Mouse (Mus musculus) erythroblast, embryonic 14.5 days (primary cell): ENCODE results near the gene Naa25. TPM values are rescaled to one million over a fixed set of nuclear protein-coding genes. Genes with fewer than 3 reads are reported as not detected.

Experiments used
- H3K27me3 ChIP-seq: 2 replicates; pipeline ENCODE4 v1.6.1; 2012; ENCODE audit warnings: inconsistent platforms; ENCODE audit not compliant: control insufficient read depth
- H3K36me3 ChIP-seq: 2 replicates; pipeline ENCODE4 v1.6.1; 2012; ENCODE audit warnings: mild to moderate bottlenecking, inconsistent platforms; ENCODE audit not compliant: control insufficient read depth
- H3K4me1 ChIP-seq: 2 replicates; pipeline ENCODE4 v1.6.1; 2012; ENCODE audit warnings: inconsistent platforms; ENCODE audit not compliant: control insufficient read depth
- H3K4me3 ChIP-seq: replicated peaks from 2 replicates; pipeline ENCODE3; 2012; ENCODE audit warnings: moderate library complexity, mild to moderate bottlenecking, inconsistent platforms
- H3K9me3 ChIP-seq: 2 replicates; pipeline ENCODE4 v1.6.1; 2012; ENCODE audit warnings: low read length, inconsistent platforms, mixed read lengths; ENCODE audit not compliant: control insufficient read depth
- GATA1 ChIP-seq: IDR thresholded peaks from 2 replicates; pipeline ENCODE4 v1.6.1; 2012; ENCODE audit warnings: low read length, inconsistent platforms, mixed read lengths
- TAL1 ChIP-seq: IDR thresholded peaks from 3 replicates; pipeline ENCODE4 v1.6.1; 2012; ENCODE audit warnings: low read length, inconsistent platforms, mixed read lengths
- polyA plus RNA-seq: library from polyadenylated mRNA; stranded (reverse); fragments of >175 nt; gene quantifications from 2 replicates; pipeline ENCODE4 v1.2.3, GENCODE M21; 2012

Naa25 gene
- polyA plus RNA-seq, 1 experiment = 0.11 TPM

- H3K4me3 ChIP-seq = no peak overlapping the region
- H3K9me3 ChIP-seq = no peaks in the 10 kb centered on the region; the same call in 1 of the 2 replicates
- peaks cover 36% of the 10 kb centered on the region for H3K4me1 ChIP-seq
- H3K27me3 ChIP-seq = no peaks in the 10 kb centered on the region
- no peak for TF ChIP-seq GATA1
- TF ChIP-seq TAL1 = no peak
- H3K36me3 ChIP-seq = peaks cover 72% of the 10 kb centered on the region
Measured at GRCm38 (mm10) chr5:121448450-121448849, 50.7 kb downstream of the Naa25 start.

DNA sequence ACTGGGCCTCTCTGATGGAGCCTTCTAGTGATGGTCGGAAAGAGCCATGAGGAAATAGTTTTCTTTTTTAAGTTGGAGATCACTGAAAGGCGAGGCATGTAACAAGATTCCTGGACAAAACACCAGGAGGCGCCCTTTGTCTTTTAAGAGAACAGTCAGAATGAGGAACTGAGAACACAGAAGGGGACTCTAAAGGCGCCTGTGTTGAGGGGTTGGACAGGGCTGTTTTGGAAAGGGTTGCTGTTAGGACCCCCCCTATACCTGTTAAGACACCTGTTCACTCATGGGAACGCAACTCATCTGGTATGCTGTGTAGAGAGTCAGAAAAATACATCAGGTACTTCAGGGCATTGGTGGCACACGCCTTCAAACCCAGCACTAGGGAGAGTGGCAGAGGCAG, 52.2 kb downstream of the Naa25 start:
- Histone ChIP-seq H3K4me1 (peaks cover 49% of the 10 kb centered on the region), H3K36me3 (peaks cover 67% of the 10 kb centered on the region), H3K4me3 (no peak overlapping the region), H3K27me3 (no peaks in the 10 kb centered on the region), H3K9me3 (no peaks in the 10 kb centered on the region; the same call in 1 of the 2 replicates)
- TF ChIP-seq TAL1 (no peak), GATA1 (no peak)

- H3K9me3 ChIP-seq = no peaks in the 10 kb centered on the region; the same call in 1 of the 2 replicates
- TF ChIP-seq GATA1 (no peak), TAL1 (no peak)
- peaks cover 52% of the 10 kb centered on the region for H3K4me1 ChIP-seq
- H3K36me3 ChIP-seq = peaks cover 62% of the 10 kb centered on the region
- peak overlapping the region; percentile 0 for H3K4me3 ChIP-seq
- H3K27me3 ChIP-seq = no peaks in the 10 kb centered on the region
Measured at GRCm38 (mm10) chr5:121450476-121450875, 52.7 kb downstream of the Naa25 start.

DNA sequence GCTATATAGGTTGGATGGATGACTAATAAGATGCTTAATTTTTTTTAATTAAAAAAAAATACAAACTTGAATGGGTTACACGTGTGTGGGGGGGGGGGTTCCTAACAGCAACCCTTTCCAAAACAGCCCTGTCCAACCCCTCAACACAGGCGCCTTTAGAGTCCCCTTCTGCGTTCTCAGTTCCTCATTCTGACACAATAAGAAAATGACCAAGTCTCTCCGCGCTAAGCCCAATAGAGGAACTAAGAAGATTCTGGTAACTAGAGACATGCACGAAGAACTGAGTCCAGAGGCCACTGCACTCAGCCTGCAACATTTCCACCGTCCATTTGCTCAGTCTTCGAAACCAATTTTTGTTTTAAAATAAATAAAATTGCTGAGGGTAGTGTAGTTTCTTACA, 53.5 kb downstream of the Naa25 start:
- no peaks in the 10 kb centered on the region; the same call in 1 of the 2 replicates for H3K9me3 ChIP-seq
- TF ChIP-seq GATA1 = no peak
- TF ChIP-seq TAL1 = no peak
- H3K27me3 ChIP-seq = no peaks in the 10 kb centered on the region
- H3K4me3 ChIP-seq = peak overlapping the region; percentile 92
- H3K4me1 ChIP-seq = peaks cover 60% of the 10 kb centered on the region
- H3K36me3 ChIP-seq = peaks cover 55% of the 10 kb centered on the region

DNA sequence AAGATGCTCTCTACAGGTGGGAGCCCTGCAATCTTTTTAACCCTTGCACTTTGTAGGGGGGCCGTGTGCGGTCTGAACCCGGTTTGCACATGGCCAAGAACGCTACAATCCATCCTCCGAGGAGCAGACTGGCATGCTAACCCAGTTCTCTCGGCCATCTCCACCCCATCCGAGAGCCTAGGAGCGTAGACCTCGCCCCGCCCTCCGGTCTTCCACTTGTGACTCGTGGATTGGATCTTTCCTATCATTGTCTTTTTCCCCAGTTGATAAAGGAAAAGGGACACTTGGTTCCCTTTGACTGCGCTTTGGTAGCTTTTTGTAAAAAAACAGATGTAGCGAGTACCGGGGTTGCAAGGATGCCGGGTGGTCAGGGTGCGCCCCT, 53.9 kb downstream of the Naa25 start, which contains the start of gene Tmem116:
TSS of gene Tmem116 (plus strand) at position 250 of the 382 bp plus-strand sequence.
- H3K27me3 ChIP-seq = no peaks in the 10 kb centered on the region
- H3K4me3 ChIP-seq = peak within 1 kb of the TSS; percentile 92
- H3K36me3 ChIP-seq = peaks cover 51% of the 10 kb centered on the region
- TF ChIP-seq GATA1 (no peak), TAL1 (no peak)
- H3K4me1 ChIP-seq = peaks cover 64% of the 10 kb centered on the region
- H3K9me3 ChIP-seq = no peaks in the 10 kb centered on the region; the same call in 1 of the 2 replicates

DNA sequence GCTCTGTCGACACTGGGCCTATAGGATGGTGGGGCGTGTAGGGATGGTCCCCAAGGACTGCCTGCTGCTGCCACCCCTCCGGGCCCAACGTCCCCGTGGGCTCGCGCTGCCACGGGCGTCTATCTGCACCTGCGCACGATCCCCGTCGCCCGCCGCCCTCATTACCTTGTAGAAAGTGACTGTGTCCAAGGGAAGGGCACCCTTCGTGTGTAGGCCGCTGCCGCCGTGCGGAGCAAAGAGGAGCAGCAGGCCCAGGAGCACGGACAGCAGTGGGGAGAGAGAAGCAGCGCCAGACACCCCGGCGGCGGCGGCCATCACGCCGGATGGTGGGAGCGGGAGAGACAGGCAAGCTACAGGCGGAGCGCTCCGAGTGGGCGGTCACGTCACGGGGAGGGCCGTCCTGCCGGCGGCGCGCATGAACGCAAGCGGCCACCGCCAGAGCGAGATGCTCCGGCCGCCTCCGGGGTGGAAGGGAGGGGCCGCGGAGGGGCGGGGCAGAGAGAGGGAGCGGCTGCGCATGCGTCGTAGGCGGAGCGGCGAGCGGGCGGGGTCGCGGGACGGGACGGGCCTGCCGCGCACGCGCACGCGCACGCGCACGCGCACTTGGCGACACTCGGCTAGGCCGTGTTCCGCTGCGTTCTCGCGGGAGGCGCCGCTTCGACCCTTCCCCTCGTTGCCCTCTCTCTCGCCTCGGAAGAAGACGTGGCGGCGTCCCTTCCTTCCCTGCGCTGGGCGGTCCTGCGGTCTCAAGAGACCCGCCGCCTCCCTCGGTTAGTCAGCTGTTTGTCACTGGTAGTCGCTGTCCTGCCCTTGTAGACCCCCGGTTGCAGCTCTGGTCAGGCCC, 54.5 kb downstream of the Naa25 start, which contains the start of gene Erp29:
TSS of gene Erp29 (minus strand) at position 481 of the 844 bp plus-strand sequence.
- TF ChIP-seq TAL1 = no peak
- TF ChIP-seq GATA1 = no peak
- H3K36me3 ChIP-seq = peaks cover 45% of the 10 kb centered on the region
- no peaks in the 10 kb centered on the region for H3K27me3 ChIP-seq
- no peaks in the 10 kb centered on the region; the same call in 1 of the 2 replicates for H3K9me3 ChIP-seq
- peak within 1 kb of the TSS; percentile 92 for H3K4me3 ChIP-seq
- peaks cover 64% of the 10 kb centered on the region for H3K4me1 ChIP-seq

DNA sequence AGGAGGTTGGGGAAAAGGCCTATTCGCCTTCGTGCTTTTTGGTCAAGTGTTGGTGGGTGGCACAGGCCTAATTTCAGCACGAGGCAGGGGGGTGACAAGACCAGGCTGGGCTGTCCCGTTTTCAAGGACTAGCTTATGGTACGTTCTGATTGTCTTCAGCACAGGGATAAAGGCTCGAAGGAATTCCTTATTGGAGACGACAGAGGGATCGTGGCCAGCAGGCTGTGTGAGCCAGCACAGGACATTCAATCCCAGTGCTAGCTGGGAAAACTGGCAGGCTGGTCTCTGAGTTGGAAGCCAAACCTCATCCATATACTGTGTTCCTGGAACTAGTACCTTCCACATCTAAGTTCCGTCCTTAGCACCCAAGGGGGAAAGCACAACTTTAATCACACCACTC, 55.2 kb downstream of the Naa25 start:
- TF ChIP-seq TAL1 (no peak), GATA1 (no peak)
- no peaks in the 10 kb centered on the region; the same call in 1 of the 2 replicates for H3K9me3 ChIP-seq
- peak overlapping the region; percentile 92 for H3K4me3 ChIP-seq
- peaks cover 38% of the 10 kb centered on the region for H3K36me3 ChIP-seq
- peaks cover 64% of the 10 kb centered on the region for H3K4me1 ChIP-seq
- no peaks in the 10 kb centered on the region for H3K27me3 ChIP-seq

DNA sequence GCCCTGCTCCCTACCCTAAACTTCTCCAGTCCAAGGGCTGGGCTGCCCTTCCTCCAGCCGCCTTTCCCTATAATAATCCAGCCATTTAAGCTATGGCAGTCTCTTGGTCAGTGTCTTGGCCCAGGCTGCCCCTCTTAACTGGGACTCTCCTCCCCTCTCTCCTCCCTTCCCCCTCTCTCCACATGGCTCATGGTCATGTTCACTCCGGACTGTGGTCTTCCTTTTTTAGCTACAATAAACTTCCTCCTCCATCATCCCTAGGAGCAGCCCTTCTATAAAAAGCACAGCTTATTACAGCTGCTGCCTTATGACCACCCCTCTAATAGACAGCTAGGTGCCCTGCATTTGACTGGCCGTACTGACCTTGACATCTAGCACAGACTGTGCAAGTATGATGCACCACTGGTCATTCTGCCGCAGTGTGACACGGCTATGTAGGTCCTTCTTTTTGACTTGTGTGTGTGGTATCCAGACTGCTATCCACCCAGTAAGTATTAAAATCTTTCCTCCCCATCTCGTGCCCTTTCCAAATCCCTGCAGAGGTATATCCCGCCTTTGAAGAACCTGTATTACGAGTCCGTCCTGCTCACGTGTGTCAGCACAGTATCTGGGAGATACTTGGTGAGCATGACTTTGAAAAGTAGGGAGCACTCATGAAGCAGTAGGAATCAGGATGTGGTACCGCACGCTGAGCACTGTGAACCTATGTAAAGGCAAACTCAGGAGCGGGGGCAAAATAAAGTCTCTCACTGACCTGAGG, 56.2 kb downstream of the Naa25 start:
- TF ChIP-seq TAL1 (no peak), GATA1 (no peak)
- H3K4me3 ChIP-seq = peak overlapping the region; percentile 92
- H3K36me3 ChIP-seq = peaks cover 28% of the 10 kb centered on the region
- no peaks in the 10 kb centered on the region for H3K9me3 ChIP-seq
- H3K27me3 ChIP-seq = no peaks in the 10 kb centered on the region
- H3K4me1 ChIP-seq = peaks cover 64% of the 10 kb centered on the region

DNA sequence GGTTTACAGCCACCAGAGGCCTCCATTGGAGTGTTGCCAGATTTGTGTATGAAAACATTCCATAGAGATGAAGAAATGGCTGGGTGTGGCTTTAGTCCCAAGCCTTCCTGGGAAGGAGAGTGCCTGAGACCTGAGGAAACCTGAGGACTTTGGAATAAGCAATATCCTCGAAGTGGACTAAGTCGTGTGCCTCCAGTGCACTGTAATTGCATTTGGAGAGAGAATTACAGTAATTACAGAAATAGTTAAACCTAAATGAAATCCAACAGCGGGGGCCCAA, 56.7 kb downstream of the Naa25 start:
- TF ChIP-seq GATA1 (no peak), TAL1 (no peak)
- H3K4me3 ChIP-seq = no peak overlapping the region
- no peaks in the 10 kb centered on the region for H3K27me3 ChIP-seq
- H3K9me3 ChIP-seq = no peaks in the 10 kb centered on the region
- H3K36me3 ChIP-seq = peaks cover 23% of the 10 kb centered on the region
- peaks cover 62% of the 10 kb centered on the region for H3K4me1 ChIP-seq
